Mouse (Mus musculus) myocyte (in vitro differentiated cells): ENCODE measurements around the gene Tsc1. TPM values are rescaled to one million over a fixed set of nuclear protein-coding genes. Genes with fewer than 3 reads are reported as not detected.

Experiments
- H3K27me3 ChIP-seq: one replicate; pipeline ENCODE4 v1.6.1; 2011; ENCODE audit not compliant: control insufficient read depth, insufficient read depth, insufficient read length
- H3K36me3 ChIP-seq: one replicate; pipeline ENCODE4 v1.6.1; 2011; ENCODE audit not compliant: control insufficient read depth, insufficient read depth
- H3K4me2 ChIP-seq: one replicate; pipeline ENCODE4 v1.6.1; 2011; ENCODE audit warnings: low read depth, control low read depth
- H3K4me3 ChIP-seq: one replicate; pipeline ENCODE4 v1.5.1; 2011; ENCODE audit warnings: mild to moderate bottlenecking, control low read depth, moderate library complexity
- H3K79me2 ChIP-seq: one replicate; pipeline ENCODE4 v1.6.1; 2011; ENCODE audit not compliant: control insufficient read depth, insufficient read depth
- H3ac ChIP-seq: one replicate; pipeline ENCODE4 v1.6.1; 2011; ENCODE audit not compliant: control insufficient read depth, insufficient read length
- CEBPB ChIP-seq: IDR thresholded peaks from 2 replicates; pipeline ENCODE4 v1.6.1; 2011; ENCODE audit warnings: mild to moderate bottlenecking, moderate library complexity; ENCODE audit not compliant: poor library complexity, insufficient read depth, severe bottlenecking
- E2F4 ChIP-seq: IDR thresholded peaks from one replicate; pipeline ENCODE4 v1.6.1; 2011; ENCODE audit warnings: mild to moderate bottlenecking, control low read depth, moderate library complexity; ENCODE audit not compliant: insufficient read depth
- MAX ChIP-seq: IDR thresholded peaks from one replicate; pipeline ENCODE4 v1.6.1; 2011; ENCODE audit warnings: low read depth, mild to moderate bottlenecking, control low read depth
- MYOD1 ChIP-seq, 3 experiments: IDR thresholded peaks; one replicate each; pipeline ENCODE4 v1.6.1; 2011; ENCODE audit warnings: control low read depth in 2 of 3, low read depth in 2 of 3, mild to moderate bottlenecking in 2 of 3, moderate library complexity in 1 of 3; ENCODE audit not compliant: insufficient read length in 2 of 3, control insufficient read depth in 1 of 3
- MYOG ChIP-seq, 3 experiments: IDR thresholded peaks; one replicate each; pipeline ENCODE4 v1.6.1; 2011; ENCODE audit warnings: control low read depth in 2 of 3, low read depth in 2 of 3, mild to moderate bottlenecking in 2 of 3; ENCODE audit not compliant: insufficient read length in 2 of 3, control insufficient read depth in 1 of 3, insufficient read depth in 1 of 3
- POLR2A ChIP-seq: IDR thresholded peaks from one replicate; pipeline ENCODE4 v1.6.1; 2011; ENCODE audit warnings: low read depth, mild to moderate bottlenecking, control low read depth, moderate library complexity; ENCODE audit not compliant: insufficient read length
- POLR2AphosphoS2 ChIP-seq: IDR thresholded peaks from one replicate; pipeline ENCODE4 v1.6.1; 2011; ENCODE audit warnings: low read depth, control low read depth; ENCODE audit not compliant: insufficient read length
- REST ChIP-seq: IDR thresholded peaks from one replicate; pipeline ENCODE4 v1.6.1; 2011; ENCODE audit warnings: mild to moderate bottlenecking, control low read depth, moderate library complexity; ENCODE audit not compliant: insufficient read depth, insufficient read length
- SRF ChIP-seq: IDR thresholded peaks from one replicate; pipeline ENCODE4 v1.6.1; 2011; ENCODE audit warnings: low read depth; ENCODE audit not compliant: control insufficient read depth, insufficient read length
- TCF12 ChIP-seq: IDR thresholded peaks from one replicate; pipeline ENCODE4 v1.6.1; 2011; ENCODE audit warnings: mild to moderate bottlenecking, control low read depth; ENCODE audit not compliant: poor library complexity, insufficient read depth, severe bottlenecking
- TCF3 ChIP-seq: IDR thresholded peaks from one replicate; pipeline ENCODE4 v1.6.1; 2011; ENCODE audit warnings: low read depth, control low read depth; ENCODE audit not compliant: insufficient read length
- USF1 ChIP-seq: IDR thresholded peaks from one replicate; pipeline ENCODE4 v1.6.1; 2011; ENCODE audit warnings: low read depth, mild to moderate bottlenecking, control low read depth, moderate library complexity
- polyA plus RNA-seq: library from polyadenylated mRNA; unstranded; fragments of >200 nt; fragmentation: generic; extraction: Trizol; gene quantifications from one replicate; pipeline ENCODE4 v1.2.1, GENCODE M21; 2012; ENCODE audit warnings: missing spikeins

Tsc1 gene
- polyA plus RNA-seq, 1 experiment = 7.6 TPM

DNA sequence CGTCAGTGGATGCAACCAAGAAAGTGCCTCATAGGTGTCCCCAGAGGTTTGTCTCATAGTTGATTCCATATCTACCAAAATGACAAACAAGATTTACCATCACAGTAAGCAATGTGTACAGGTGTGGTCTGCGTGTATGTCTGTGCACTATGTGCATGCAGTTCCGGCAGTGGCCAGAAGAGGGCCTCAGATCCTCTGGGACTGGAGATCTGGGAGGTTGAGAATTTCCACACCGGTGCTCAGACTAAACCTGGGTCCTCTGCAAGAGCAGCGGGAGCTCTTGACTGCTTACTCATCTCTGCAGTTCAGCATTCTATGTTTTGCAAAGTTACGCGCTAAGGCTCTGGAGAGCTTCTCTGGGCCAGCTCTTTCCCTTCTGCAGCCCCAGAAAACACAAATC, 44.0 kb upstream of the Tsc1 start:
- TF ChIP-seq TCF3 (no peak), POLR2AphosphoS2 (no peak), POLR2A (no peak), USF1 (no peak), E2F4 (no peak), REST (no peak), SRF (no peak), MYOG (IDR thresholded peaks at IDR 0.05; ENCODE audit: control insufficient read depth in 1 of 3, insufficient read depth in 1 of 3, insufficient read length in 2 of 3, low read depth in 2 of 3) (no peak), MAX (no peak), TCF12 (no peak), CEBPB (no peak), MYOD1 (IDR thresholded peaks at IDR 0.05; ENCODE audit: control insufficient read depth in 1 of 3, insufficient read length in 2 of 3, low read depth in 2 of 3) (no peak)
- Histone ChIP-seq H3K4me3 (no peak overlapping the region), H3K4me2 (no peak overlapping the region), H3ac (no peak overlapping the region), H3K36me3 (no peaks in the 10 kb centered on the region), H3K27me3 (no peaks in the 10 kb centered on the region), H3K79me2 (no peaks in the 10 kb centered on the region)

- no peaks in the 10 kb centered on the region for H3K27me3 ChIP-seq
- no peak overlapping the region for H3K4me2 ChIP-seq
- H3K4me3 ChIP-seq = no peak overlapping the region
- no peaks in the 10 kb centered on the region for H3K79me2 ChIP-seq
- no peak overlapping the region for H3ac ChIP-seq
- no peak for TF ChIP-seq USF1
- TF ChIP-seq TCF12 = no peak
- TF ChIP-seq POLR2A = no peak
- TF ChIP-seq MAX = no peak
- TF ChIP-seq MYOG (IDR thresholded peaks at IDR 0.05; ENCODE audit: control insufficient read depth in 1 of 3, insufficient read depth in 1 of 3, insufficient read length in 2 of 3, low read depth in 2 of 3) = peak in 1 of 3 experiments; percentile 40
- TF ChIP-seq REST = no peak
- TF ChIP-seq POLR2AphosphoS2 = no peak
- no peak for TF ChIP-seq TCF3
- peak in 1 of 3 experiments; percentile 56 for TF ChIP-seq MYOD1 (IDR thresholded peaks at IDR 0.05; ENCODE audit: control insufficient read depth in 1 of 3, insufficient read length in 2 of 3, low read depth in 2 of 3)
- TF ChIP-seq E2F4 = no peak
- TF ChIP-seq SRF = no peak
- no peak for TF ChIP-seq CEBPB
- H3K36me3 ChIP-seq = no peaks in the 10 kb centered on the region
These were observed 43.1 kb upstream of the Tsc1 start for GRCm38 (mm10) chr2:28597733-28598547.

DNA sequence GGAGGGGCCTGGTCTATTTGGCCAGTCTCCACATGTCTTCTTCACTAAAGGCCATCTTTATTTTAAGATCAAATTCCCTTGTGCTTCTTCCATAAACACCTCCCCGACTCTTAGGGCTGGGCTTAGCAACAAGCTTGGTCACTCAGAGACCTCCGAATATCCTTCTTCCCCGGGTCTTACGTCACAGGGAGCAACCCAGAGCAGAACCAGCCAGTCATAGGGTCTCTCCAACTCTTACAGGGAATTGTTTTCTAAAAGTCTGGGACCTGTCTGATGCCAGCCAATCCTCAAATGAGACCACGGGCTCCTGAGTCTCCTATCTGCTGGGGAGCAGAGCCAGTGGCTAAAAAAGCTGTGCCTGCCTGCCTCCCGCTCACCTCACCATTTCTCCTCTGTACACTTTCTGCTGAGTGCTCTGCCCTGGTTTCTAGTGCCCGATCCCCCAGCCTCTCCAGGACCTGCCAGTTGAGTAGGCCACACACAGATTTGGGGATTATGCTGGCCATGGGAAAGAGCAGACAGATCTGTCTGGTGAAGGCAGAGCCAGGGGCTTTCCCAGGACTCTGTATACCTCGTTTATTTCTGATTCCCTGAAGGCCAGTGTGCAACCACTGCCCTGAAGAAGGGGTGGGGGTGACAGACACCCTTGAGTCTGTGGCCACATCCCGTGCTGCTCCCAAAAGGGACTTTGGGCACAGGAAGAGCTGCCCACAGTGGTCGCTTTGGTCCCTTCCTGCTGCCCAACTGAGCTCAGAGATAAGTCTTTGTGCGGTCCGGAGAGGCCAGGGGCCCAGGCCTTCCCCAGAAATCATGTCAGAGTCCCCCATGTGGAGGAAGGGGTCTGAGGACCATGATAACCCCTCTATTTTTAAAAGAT, 42.1 kb upstream of the Tsc1 start:
- Histone ChIP-seq H3K36me3 (no peaks in the 10 kb centered on the region), H3K27me3 (no peaks in the 10 kb centered on the region), H3K4me3 (no peak overlapping the region), H3K79me2 (no peaks in the 10 kb centered on the region), H3K4me2 (no peak overlapping the region), H3ac (no peak overlapping the region)
- TF ChIP-seq CEBPB (no peak), REST (no peak), MAX (no peak), POLR2A (no peak), E2F4 (no peak), TCF12 (no peak), SRF (no peak)

- H3K4me2 ChIP-seq = no peak overlapping the region
- H3K36me3 ChIP-seq = no peaks in the 10 kb centered on the region
- no peak overlapping the region for H3ac ChIP-seq
- H3K4me3 ChIP-seq = no peak overlapping the region
- no peaks in the 10 kb centered on the region for H3K79me2 ChIP-seq
- H3K27me3 ChIP-seq = no peaks in the 10 kb centered on the region
- no peak for TF ChIP-seq POLR2AphosphoS2
- no peak for TF ChIP-seq CEBPB
- TF ChIP-seq SRF = no peak
- TF ChIP-seq POLR2A = no peak
- no peak for TF ChIP-seq E2F4
- peak in 2 of 3 experiments; percentile 11 to 78 for TF ChIP-seq MYOD1 (IDR thresholded peaks at IDR 0.05; ENCODE audit: control insufficient read depth in 1 of 3, insufficient read length in 2 of 3, low read depth in 2 of 3)
These were observed 41.5 kb upstream of the Tsc1 start for GRCm38 (mm10) chr2:28599569-28599900.
